Mouse (Mus musculus) brain, embryonic 14.5 days (tissue): ENCODE results near the gene C1ql4. TPM values are rescaled to one million over a fixed set of nuclear protein-coding genes. Genes with fewer than 3 reads are reported as not detected.

ENCODE experiments used
- DNase-seq: peaks from one replicate; pipeline ENCODE4 v3.0.0-alpha.2; 2011; ENCODE audit warnings: low read depth
- CTCF ChIP-seq: fragments of 200-500 bp; IDR thresholded peaks from 2 replicates; pipeline ENCODE4 v1.5.1; 2012; ENCODE audit warnings: inconsistent platforms, mild to moderate bottlenecking, moderate library complexity, borderline replicate concordance; ENCODE audit not compliant: insufficient read depth, insufficient read length; ENCODE audit errors: extremely low read depth
- POLR2A ChIP-seq: fragments of 200-500 bp; IDR thresholded peaks from 2 replicates; pipeline ENCODE4 v1.6.1; 2012; ENCODE audit warnings: mild to moderate bottlenecking, inconsistent platforms, borderline replicate concordance; ENCODE audit not compliant: poor library complexity, insufficient read depth, insufficient read length, severe bottlenecking; ENCODE audit errors: extremely low read depth
- polyA plus RNA-seq: library from polyadenylated mRNA; depleted of rRNA; stranded (reverse); fragments of >200 nt; gene quantifications from 2 replicates; pipeline ENCODE4 v1.2.3, GENCODE M21; 2012; rRNA removed

Gene C1ql4
- polyA plus RNA-seq, 1 experiment: 15.6 TPM

DNA sequence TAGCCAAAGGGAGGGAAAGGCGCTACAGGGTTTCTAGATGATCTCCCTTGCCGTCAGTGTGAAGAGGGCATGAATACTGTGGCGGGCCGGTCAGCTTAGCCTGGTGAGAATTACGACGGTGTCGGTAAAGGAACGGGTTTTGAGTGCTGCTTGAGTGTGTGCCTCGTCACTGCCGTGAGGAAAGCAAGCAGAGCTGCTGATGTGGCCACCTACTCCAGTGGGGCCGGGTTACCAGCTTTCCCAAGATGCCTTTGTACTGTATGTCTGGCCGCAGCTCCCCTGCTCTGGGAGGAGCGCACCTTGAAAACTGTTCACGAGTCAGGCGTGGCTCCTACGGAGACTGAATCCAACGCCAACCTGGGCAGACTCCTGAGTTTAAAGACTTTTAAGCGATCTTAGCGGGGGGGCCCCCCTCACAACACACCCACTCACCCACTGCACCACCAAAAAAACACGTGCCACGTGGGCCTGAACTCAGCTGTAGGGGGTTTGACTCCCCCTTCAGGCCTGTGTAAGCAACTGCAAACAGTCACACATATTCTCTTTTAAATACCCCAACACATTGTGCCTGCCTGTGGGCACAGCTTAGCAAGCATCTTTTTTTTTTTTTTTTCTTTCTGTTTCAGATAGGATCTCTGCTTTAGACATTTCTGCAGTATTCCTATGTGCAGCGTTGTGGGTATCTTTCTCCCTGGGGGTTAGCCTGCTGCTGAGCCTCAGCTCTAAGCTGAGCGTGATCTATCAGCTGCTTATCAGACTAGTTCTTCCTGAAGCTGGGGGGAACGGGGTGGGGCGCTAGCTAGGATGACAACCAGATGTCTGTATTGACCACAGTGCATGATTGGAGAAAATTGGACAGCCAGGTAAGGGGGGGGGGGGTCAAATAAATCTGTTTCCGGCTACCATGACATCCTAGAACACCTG lies 47.4 kb downstream of the C1ql4 start:
- TF ChIP-seq POLR2A: no peak
- no peak for TF ChIP-seq CTCF
- DNase-seq: no peak

DNA sequence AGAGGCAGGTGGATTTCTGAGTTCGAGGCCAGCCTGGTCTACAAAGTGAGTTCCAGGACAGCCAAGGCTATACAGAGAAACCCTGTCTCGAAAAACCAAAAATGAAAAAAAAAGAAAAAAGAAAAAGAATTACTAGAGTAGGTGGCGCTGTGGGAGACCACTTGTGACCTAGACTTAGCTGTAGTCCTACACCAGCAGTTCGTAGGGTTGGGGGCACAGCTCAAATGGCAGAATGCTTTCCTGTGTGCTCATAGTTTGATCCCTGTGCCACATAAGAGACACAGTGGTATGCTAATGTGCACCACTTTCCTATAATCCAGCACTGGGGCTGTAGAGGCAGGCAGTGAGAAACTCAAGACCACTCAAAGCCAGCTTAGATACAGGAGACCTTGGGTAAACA lies 48.3 kb downstream of the C1ql4 start:
- DNase-seq: no peak
- TF ChIP-seq POLR2A: no peak
- no peak for TF ChIP-seq CTCF

DNA sequence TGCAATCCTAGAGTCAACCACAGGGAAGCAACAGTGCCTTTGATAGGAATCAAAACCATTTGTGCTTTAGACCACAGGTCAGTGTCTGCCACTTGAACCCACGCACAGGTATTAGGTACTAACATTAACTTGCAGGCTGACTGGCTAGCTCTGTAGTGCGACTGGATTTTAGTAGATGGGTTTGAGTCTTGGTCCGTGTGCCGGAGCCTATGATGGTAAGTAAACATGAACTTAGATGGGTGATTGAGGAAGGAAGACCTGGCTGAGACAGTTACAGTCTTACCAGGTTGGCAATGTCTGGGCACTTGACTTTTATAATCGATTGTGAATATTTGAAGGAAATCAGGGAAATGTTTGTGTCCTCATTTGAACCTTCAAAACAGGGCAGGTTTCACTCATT lies 48.8 kb downstream of the C1ql4 start:
- no peak for TF ChIP-seq CTCF
- no peak for DNase-seq

DNA sequence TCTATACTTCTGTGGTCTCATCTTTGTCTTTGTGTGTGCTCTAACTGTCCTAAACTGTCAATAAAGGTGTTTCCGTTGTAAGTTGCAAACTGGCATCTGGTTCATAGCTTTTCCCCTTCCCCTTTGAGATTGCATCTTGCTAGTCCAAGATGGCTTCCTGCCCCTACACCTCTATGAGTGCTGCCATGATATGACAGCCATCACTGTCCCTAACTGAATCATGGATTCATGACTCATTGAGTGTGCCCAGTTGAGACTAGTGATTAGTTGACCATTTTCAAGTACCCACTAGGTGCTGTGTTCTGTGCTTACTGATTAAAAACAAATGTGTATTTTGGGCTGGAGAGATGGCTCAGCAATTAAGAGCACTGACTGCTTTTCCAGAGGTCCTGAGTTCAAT lies 49.6 kb downstream of the C1ql4 start:
- TF ChIP-seq CTCF (no peak), POLR2A (no peak)
- no peak for DNase-seq

DNA sequence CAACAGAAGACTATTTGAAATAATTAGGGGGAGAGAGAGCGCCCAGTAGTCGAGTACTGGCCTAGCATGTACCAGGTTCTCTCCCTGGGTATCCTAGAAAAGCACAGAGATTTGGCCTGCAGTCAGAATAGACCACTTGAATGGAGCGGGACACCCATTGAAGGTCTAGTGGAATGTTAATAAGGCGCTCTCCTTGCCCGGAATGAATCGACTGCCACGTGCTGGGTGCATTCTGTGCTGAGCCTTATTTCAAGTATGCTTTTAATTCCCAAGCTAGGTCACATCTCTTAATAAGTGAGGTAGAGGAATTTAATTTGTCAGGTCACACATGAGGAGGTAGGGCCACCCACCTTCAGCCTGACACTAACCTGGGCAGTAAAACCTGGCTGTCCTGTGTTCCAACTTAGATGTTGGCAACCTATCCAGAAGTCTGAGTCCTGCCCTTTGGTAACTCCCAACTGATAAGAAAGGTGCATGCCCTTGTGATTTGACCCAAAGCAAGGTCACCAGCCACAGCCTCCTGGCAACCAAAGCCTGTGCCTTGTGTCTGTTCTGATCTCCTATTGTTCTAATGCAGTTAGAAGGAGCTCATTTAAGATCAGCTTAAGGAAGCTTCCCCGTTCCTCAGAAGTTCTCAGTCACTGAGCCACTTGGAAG lies 51.2 kb downstream of the C1ql4 start:
- no peak for TF ChIP-seq POLR2A
- no peak for TF ChIP-seq CTCF
- DNase-seq: no peak

DNA sequence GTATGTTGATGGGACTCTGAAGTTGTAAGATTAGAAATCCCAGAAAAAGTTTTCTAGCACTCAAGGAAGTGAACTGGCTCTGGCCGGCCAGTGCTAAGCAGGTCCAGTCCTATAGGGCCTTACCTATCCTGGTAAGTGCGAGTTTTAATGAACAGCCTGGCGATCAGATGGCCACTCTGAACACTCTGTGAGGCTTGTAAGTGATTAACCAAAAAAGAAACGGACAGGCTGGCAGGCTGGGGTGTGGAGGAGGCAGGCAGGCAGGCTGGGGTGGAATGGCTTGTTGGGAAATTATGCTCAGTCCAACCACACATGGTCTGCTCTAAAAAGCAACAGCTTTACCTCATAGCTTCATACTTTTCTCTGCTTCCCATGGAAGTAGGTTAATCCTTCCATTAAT lies 52.2 kb downstream of the C1ql4 start:
- no peak for DNase-seq
- TF ChIP-seq CTCF: no peak
- TF ChIP-seq POLR2A: no peak

Other genes with a start within 250 kb of the C1ql4 start
- 18.4 and 37.5 TPM in 2 replicates for gene Kmt2d, start 216.6 kb downstream of the C1ql4 start, polyA plus RNA-seq
- gene Rhebl1, start 193.3 kb downstream of the C1ql4 start, polyA plus RNA-seq: 24.6 and 40.8 TPM in 2 replicates
- gene Dhh, start 189.3 kb downstream of the C1ql4 start, polyA plus RNA-seq: 0.37 and 0.88 TPM in 2 replicates
- gene Lmbr1l, start 169.6 kb downstream of the C1ql4 start, polyA plus RNA-seq: 106 and 176 TPM in 2 replicates
- 2,160 and 2,864 TPM in 2 replicates for gene Tuba1b, start 153.3 kb downstream of the C1ql4 start, polyA plus RNA-seq
- 136 and 183 TPM in 2 replicates for gene Gm49450, start 134.3 kb downstream of the C1ql4 start, polyA plus RNA-seq
- 11,216 and 14,471 TPM in 2 replicates for gene Tuba1a, start 134.1 kb downstream of the C1ql4 start, polyA plus RNA-seq
- gene Tuba1c, start 57.9 kb downstream of the C1ql4 start, polyA plus RNA-seq: 62.6 and 100 TPM in 2 replicates
- 14.0 and 47.0 TPM in 2 replicates for gene Prph, start 32.6 kb downstream of the C1ql4 start, polyA plus RNA-seq
- gene Troap, start 13.2 kb downstream of the C1ql4 start, polyA plus RNA-seq: 12.1 and 27.9 TPM in 2 replicates
- 0.82 and 0.92 TPM in 2 replicates for gene Dnajc22, start 5.4 kb upstream of the C1ql4 start, polyA plus RNA-seq
- gene Spats2, start 38.1 kb upstream of the C1ql4 start, polyA plus RNA-seq: 47.3 and 50.4 TPM in 2 replicates
- 3.0 and 6.6 TPM in 2 replicates for gene Kcnh3, start 137.0 kb upstream of the C1ql4 start, polyA plus RNA-seq
- 151 and 174 TPM in 2 replicates for gene Mcrs1, start 164.1 kb upstream of the C1ql4 start, polyA plus RNA-seq
- 180 and 198 TPM in 2 replicates for gene Prpf40b, start 207.3 kb upstream of the C1ql4 start, polyA plus RNA-seq
- gene Fam186b, start 208.1 kb upstream of the C1ql4 start, polyA plus RNA-seq: 0.28 and 0.36 TPM in 2 replicates